Mouse (Mus musculus): ENCODE data around the gene 9130204L05Rik.

Gene 9130204L05Rik

DNA sequence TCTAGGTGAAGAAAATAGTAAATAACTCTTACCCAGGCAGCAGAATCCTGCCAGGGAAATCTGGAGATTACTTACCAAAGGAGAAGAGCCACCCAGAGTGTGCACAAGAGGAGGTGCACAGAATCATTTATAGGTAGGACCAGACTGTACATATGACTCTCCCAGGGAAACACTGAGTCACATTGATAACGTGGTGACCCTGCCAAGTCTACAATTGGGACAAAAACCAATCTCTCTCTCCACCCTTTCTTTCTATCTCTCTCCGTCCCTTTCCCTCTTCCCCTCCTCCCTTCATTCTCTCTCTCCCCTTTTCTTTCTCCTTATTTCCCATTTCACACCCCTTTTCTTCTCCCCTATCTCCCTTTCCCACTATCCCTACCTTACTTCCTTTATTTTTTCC is at the start of gene 9130204L05Rik:
TSS of gene 9130204L05Rik (minus strand) at position 101 of the 400 bp plus-strand sequence.
- no peak for DNase-seq

DNA sequence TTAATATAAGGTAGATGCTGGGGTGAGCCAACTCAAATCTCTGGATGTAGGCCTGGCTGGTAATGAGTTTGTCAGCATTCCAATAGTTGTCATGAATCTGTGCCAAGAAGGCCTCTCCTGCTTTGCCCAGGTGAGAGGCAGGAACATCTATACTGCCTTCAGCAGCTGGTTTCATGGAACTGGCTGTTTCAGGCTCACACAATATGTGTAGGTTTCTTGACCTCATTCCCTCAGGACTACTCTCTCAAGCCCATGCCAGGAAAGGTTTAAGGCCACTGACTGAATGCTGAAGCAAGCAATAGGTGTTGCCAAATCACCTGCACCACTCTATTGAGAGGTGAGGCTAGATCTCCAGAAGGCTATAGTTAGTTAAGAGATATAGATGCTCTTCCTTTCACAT is 18.1 kb upstream of the 9130204L05Rik start:
- DNase-seq: no peak

DNA sequence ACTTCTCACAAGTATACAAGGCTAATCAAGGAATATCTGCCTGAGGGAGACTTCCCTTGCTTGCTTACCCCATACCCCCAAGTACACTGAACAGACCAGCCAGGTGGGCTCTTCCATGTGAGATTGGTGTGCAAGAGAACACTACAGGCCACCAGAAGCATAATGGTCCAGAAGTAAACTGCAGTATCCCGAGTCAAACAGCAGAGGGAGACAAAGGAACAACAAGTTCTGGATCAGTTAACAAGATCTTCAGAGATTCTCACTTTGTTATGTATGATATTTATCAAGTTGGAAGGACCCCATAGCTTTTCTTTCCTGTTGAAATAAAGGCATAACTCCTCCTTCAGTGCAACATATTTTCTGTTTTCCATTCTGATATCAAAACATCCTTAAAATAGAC is 31.4 kb downstream of the 9130204L05Rik start:
- no peak for DNase-seq

DNA sequence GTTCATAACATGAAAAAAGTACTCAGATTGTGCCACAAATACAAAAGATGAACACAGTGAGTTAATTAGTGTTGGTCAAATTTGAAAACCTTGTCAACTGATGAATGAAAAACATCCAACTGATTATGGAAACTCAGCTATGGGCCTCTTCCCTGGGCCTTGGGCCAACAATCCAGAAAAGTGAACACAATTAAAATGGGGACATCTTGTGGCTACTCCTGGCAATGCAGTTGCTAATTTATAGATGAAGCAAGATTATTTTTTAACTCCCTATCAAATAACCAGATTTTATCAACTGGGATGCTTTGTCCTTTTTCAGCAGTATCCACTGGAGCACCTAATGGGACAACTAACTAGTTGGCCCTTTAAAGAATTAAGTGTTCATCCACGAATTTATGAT is 37.9 kb downstream of the 9130204L05Rik start:
- DNase-seq: no peak
